Mouse (Mus musculus) limb, embryonic 14.5 days (tissue): ENCODE results near the gene Slc35b2. TPM values are rescaled to one million over a fixed set of nuclear protein-coding genes. Genes with fewer than 3 reads are reported as not detected.

ENCODE experiments used
- ATAC-seq: fragments of 200-750 bp; cut with Nextera tagmentation; 2 replicates; pipeline ENCODE4 v1.8.0; 2017; ENCODE audit warnings: low read depth, moderate number of reproducible peaks, moderate TSS enrichment; ENCODE audit not compliant: low FRiP score
- DNase-seq: peaks from one replicate; pipeline ENCODE4 v3.0.0-alpha.2; 2015; ENCODE audit warnings: low spot score
- H3K27ac ChIP-seq: fragments of 300-500 bp; sonication (generic); replicated peaks from 2 replicates; pipeline ENCODE4 v1.5.1; 2014; ENCODE audit warnings: low read depth, mild to moderate bottlenecking, low read length, moderate library complexity, mixed read lengths
- H3K27me3 ChIP-seq: fragments of 300-500 bp; sonication (generic); 2 replicates; pipeline ENCODE4 v1.6.1; 2014; ENCODE audit warnings: low read length, mixed read lengths; ENCODE audit not compliant: control insufficient read depth, insufficient read depth
- H3K36me3 ChIP-seq: fragments of 300-500 bp; sonication (generic); 2 replicates; pipeline ENCODE4 v1.6.1; 2014; ENCODE audit warnings: mild to moderate bottlenecking, low read length, moderate library complexity, mixed read lengths; ENCODE audit not compliant: control insufficient read depth, insufficient read depth
- H3K4me1 ChIP-seq: fragments of 300-500 bp; sonication (generic); 2 replicates; pipeline ENCODE4 v1.6.1; 2014; ENCODE audit warnings: antibody characterized with exemption, low read length, mixed read lengths; ENCODE audit not compliant: control insufficient read depth, insufficient read depth
- H3K4me2 ChIP-seq: fragments of 300-500 bp; sonication (generic); replicated peaks from 2 replicates; pipeline ENCODE4 v1.6.1; 2014; ENCODE audit warnings: low read depth, mild to moderate bottlenecking, low read length, moderate library complexity; ENCODE audit not compliant: severe bottlenecking
- H3K4me3 ChIP-seq: fragments of 300-500 bp; sonication (generic); replicated peaks from 2 replicates; pipeline ENCODE4 v1.5.1; 2014; ENCODE audit warnings: low read length
- H3K9ac ChIP-seq: fragments of 300-500 bp; sonication (generic); 2 replicates; pipeline ENCODE4 v1.6.1; 2014; ENCODE audit warnings: mild to moderate bottlenecking, low read depth, low read length, moderate library complexity; ENCODE audit not compliant: severe bottlenecking
- H3K9me3 ChIP-seq: fragments of 300-500 bp; sonication (generic); 2 replicates; pipeline ENCODE4 v1.6.1; 2016; ENCODE audit warnings: low read length; ENCODE audit not compliant: control insufficient read depth
- POLR2A ChIP-seq: fragments of 200-500 bp; IDR thresholded peaks from 2 replicates; pipeline ENCODE4 v1.8.0; 2012; ENCODE audit warnings: inconsistent platforms, mild to moderate bottlenecking, moderate library complexity, borderline replicate concordance; ENCODE audit not compliant: insufficient read depth, insufficient read length; ENCODE audit errors: extremely low read depth
- WGBS: fragments of 180-500 bp; shearing (Covaris S2); extraction: QIAGEN DNeasy Blood & Tissue Kit; methylation state at CpG from one replicate; pipeline ENCODE4 v1.1.7; 2014; 5-methylcytosine and 5-hydroxymethylcytosine counted together
- polyA plus RNA-seq, 2 experiments: library from polyadenylated mRNA; depleted of rRNA in 1 of 2; stranded (reverse) in 1 of 2; unstranded in 1 of 2; fragments of >200 nt; fragmentation: Nextera tagmentation in 1 of 2; extraction: Ambion mirVana in 1 of 2; gene quantifications; 2 replicates each; pipeline versions ENCODE4 v1.2.1 to v1.2.3; 2012 to 2014

Slc35b2 gene
- polyA plus RNA-seq, 2 experiments: 96.9 to 138 TPM

DNA sequence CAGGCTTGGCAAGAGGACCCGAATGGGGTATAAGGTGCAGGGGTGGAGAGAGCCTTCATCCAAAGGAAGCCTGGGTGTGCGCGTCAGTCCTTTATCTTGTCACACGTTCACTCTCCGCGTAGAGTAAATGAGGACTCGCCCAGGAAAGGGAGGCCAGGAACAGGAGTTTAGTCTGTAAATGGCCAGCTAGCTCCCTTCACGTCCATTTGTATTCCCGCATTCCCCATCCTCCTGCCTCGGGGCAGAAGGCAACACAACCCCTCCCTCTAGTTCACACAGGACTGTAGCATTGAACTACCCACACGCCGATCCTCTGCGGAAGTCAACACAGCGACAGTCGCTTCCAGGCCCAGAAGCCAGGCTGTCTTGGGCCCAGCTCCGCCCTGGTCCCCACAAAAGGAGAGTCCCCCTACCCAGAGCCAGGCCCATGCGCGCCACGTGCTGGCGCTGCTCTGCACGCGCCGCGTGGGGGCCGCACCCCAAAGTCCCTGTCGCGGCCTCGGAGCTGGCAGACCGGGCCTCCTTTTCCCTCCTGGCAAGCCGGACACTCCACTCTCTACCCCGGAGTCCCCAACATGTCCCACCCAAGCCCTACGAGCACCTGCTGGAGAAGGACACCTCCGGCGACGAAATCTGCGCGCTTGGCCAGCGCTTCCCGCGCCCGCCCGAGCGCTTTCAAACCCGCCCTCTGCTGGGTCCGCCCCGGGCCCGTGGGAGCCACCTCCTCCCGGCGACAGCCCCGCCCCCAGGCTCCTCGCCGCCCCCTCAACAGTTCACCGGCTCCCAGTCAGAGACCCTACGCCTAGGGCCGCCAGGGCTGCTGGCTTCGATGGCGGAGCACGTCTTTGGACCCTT lies 31.4 kb downstream of the Slc35b2 start:
- H3K4me1 ChIP-seq: peaks cover 48% of the 10 kb centered on the region

GRCm38 (mm10) chr17:45595736-45596390 lies 32.2 kb downstream of the Slc35b2 start:
- no peak for DNase-seq
- 7% methylated on average over 19 of the region's 23 CpGs for WGBS
- H3K4me1 ChIP-seq: peaks cover 48% of the 10 kb centered on the region
- no peak for TF ChIP-seq POLR2A
- H3K9me3 ChIP-seq: no peaks in the 10 kb centered on the region
- H3K27ac ChIP-seq: peak overlapping the region; percentile 52; the same call in 1 of the 2 replicates
- H3K27me3 ChIP-seq: 0 out of 2 replicates have a peak, but pooled peaks cover 9% of the 10 kb centered on the region
- H3K36me3 ChIP-seq: no peaks in the 10 kb centered on the region
- H3K4me3 ChIP-seq: peak overlapping the region; percentile 47
- peak overlapping the region; percentile 55 for H3K9ac ChIP-seq
- peak; percentile 27; the same call in 1 of the 2 replicates for ATAC-seq
- H3K4me2 ChIP-seq: peak overlapping the region; percentile 88

More for the DNA sequence above, 31.4 kb downstream of the Slc35b2 start:
- Histone ChIP-seq H3K27me3 (0 out of 2 replicates have a peak, but pooled peaks cover 2% of the 10 kb centered on the region), H3K27ac (no peak overlapping the region), H3K4me3 (peak overlapping the region; percentile 47), H3K4me2 (peak overlapping the region; percentile 88), H3K36me3 (no peaks in the 10 kb centered on the region), H3K9me3 (no peaks in the 10 kb centered on the region), H3K9ac (peak overlapping the region; percentile 55)
- WGBS: 3% methylated on average over 52 of the region's 58 CpGs
- DNase-seq (peak; percentile 63), ATAC-seq (peak; percentile 82)
- 0 out of 2 replicates have a peak, but pooled peaks have one; percentile 24 for TF ChIP-seq POLR2A

- H3K27ac ChIP-seq: peak overlapping the region; percentile 19; the same call in 1 of the 2 replicates
- no peak overlapping the region for H3K4me3 ChIP-seq
- H3K36me3 ChIP-seq: no peaks in the 10 kb centered on the region
- 0 out of 2 replicates have a peak overlapping the region, but pooled peaks have one; percentile 55 for H3K9ac ChIP-seq
- 28% methylated on average over 11 of the region's 11 CpGs for WGBS
- DNase-seq (no peak), ATAC-seq (peak; percentile 38; the same call in 1 of the 2 replicates)
- H3K27me3 ChIP-seq: 0 out of 2 replicates have a peak, but pooled peaks cover 17% of the 10 kb centered on the region
- no peak for TF ChIP-seq POLR2A
- peaks cover 43% of the 10 kb centered on the region for H3K4me1 ChIP-seq
- H3K4me2 ChIP-seq: peak overlapping the region; percentile 88; the same call in 1 of the 2 replicates
- H3K9me3 ChIP-seq: no peaks in the 10 kb centered on the region
Measured at GRCm38 (mm10) chr17:45596631-45597396, 33.1 kb downstream of the Slc35b2 start.

GRCm38 (mm10) chr17:45597787-45598186 lies 34.1 kb downstream of the Slc35b2 start:
- Histone ChIP-seq H3K4me3 (no peak overlapping the region), H3K4me2 (no peak overlapping the region), H3K9ac (no peak overlapping the region), H3K27ac (no peak overlapping the region), H3K27me3 (0 out of 2 replicates have a peak, but pooled peaks cover 18% of the 10 kb centered on the region), H3K4me1 (peaks cover 34% of the 10 kb centered on the region), H3K36me3 (no peaks in the 10 kb centered on the region), H3K9me3 (no peaks in the 10 kb centered on the region)
- no peak for TF ChIP-seq POLR2A
- ATAC-seq (no peak), DNase-seq (no peak)
- 28% methylated on average over 3 of the region's 3 CpGs for WGBS

- Histone ChIP-seq H3K27me3 (0 out of 2 replicates have a peak, but pooled peaks cover 18% of the 10 kb centered on the region), H3K27ac (no peak overlapping the region), H3K4me3 (no peak overlapping the region)
Measured at GRCm38 (mm10) chr17:45598376-45598775, 34.7 kb downstream of the Slc35b2 start.

More at GRCm38 (mm10) chr17:45598376-45598775, 34.7 kb downstream of the Slc35b2 start:
- H3K4me1 ChIP-seq: peaks cover 32% of the 10 kb centered on the region
- no peak for DNase-seq
- no peak for ATAC-seq
- 79% methylated on average over 2 of the region's 2 CpGs for WGBS
- H3K4me2 ChIP-seq: no peak overlapping the region
- H3K9ac ChIP-seq: no peak overlapping the region
- TF ChIP-seq POLR2A: no peak
- no peaks in the 10 kb centered on the region for H3K9me3 ChIP-seq
- H3K36me3 ChIP-seq: no peaks in the 10 kb centered on the region
